Mouse (Mus musculus): ENCODE measurements around the gene Klhdc8a. TPM values are rescaled to one million over a fixed set of nuclear protein-coding genes. Genes with fewer than 3 reads are reported as not detected.

Gene Klhdc8a
- polyA plus RNA-seq, 1 experiment: 10.5 TPM

- 0 out of 2 replicates have a peak, but pooled peaks cover 2% of the 10 kb centered on the region for H3K4me1 ChIP-seq (ENCODE audit: control insufficient read depth, insufficient read depth, low read length)
- no peak overlapping the region for H3K4me3 ChIP-seq (ENCODE audit: insufficient read depth, low read length)
- H3K27ac ChIP-seq (ENCODE audit: insufficient read depth, low read length): no peak overlapping the region
- TF ChIP-seq CTCF (IDR thresholded peaks at IDR 0.05; ENCODE audit: borderline replicate concordance, insufficient read depth, low read length) (no peak), POLR2A (IDR thresholded peaks at IDR 0.05; ENCODE audit: low read depth, low read length) (no peak)
These were observed 28.4 kb downstream of the Klhdc8a start for GRCm38 (mm10) chr1:132326777-132327176.

- no peak for TF ChIP-seq POLR2A (IDR thresholded peaks at IDR 0.05; ENCODE audit: low read depth, low read length)
- no peak for TF ChIP-seq CTCF (IDR thresholded peaks at IDR 0.05; ENCODE audit: borderline replicate concordance, insufficient read depth, low read length)
- H3K27ac ChIP-seq (ENCODE audit: insufficient read depth, low read length): no peak overlapping the region
- no peaks in the 10 kb centered on the region for H3K4me1 ChIP-seq (ENCODE audit: control insufficient read depth, insufficient read depth, low read length)
- no peak overlapping the region for H3K4me3 ChIP-seq (ENCODE audit: insufficient read depth, low read length)
These were observed 29.1 kb downstream of the Klhdc8a start for GRCm38 (mm10) chr1:132327477-132327876.

GRCm38 (mm10) chr1:132328565-132328964 is 30.1 kb downstream of the Klhdc8a start:
- Histone ChIP-seq H3K27ac (ENCODE audit: insufficient read depth, low read length) (no peak overlapping the region), H3K4me3 (ENCODE audit: insufficient read depth, low read length) (no peak overlapping the region), H3K4me1 (ENCODE audit: control insufficient read depth, insufficient read depth, low read length) (0 out of 2 replicates have a peak, but pooled peaks cover 3% of the 10 kb centered on the region)
- TF ChIP-seq CTCF (IDR thresholded peaks at IDR 0.05; ENCODE audit: borderline replicate concordance, insufficient read depth, low read length): no peak
- TF ChIP-seq POLR2A (IDR thresholded peaks at IDR 0.05; ENCODE audit: low read depth, low read length): no peak

GRCm38 (mm10) chr1:132329656-132330055 is 31.2 kb downstream of the Klhdc8a start:
- Histone ChIP-seq H3K27ac (ENCODE audit: insufficient read depth, low read length) (no peak overlapping the region), H3K4me1 (ENCODE audit: control insufficient read depth, insufficient read depth, low read length) (peaks cover 5% of the 10 kb centered on the region; the same call in 1 of the 2 replicates), H3K4me3 (ENCODE audit: insufficient read depth, low read length) (no peak overlapping the region)
- TF ChIP-seq CTCF (IDR thresholded peaks at IDR 0.05; ENCODE audit: borderline replicate concordance, insufficient read depth, low read length) (no peak), POLR2A (IDR thresholded peaks at IDR 0.05; ENCODE audit: low read depth, low read length) (no peak)

GRCm38 (mm10) chr1:132330397-132330796 is 32.0 kb downstream of the Klhdc8a start:
- TF ChIP-seq CTCF (IDR thresholded peaks at IDR 0.05; ENCODE audit: borderline replicate concordance, insufficient read depth, low read length) (no peak), POLR2A (IDR thresholded peaks at IDR 0.05; ENCODE audit: low read depth, low read length) (no peak)
- Histone ChIP-seq H3K4me3 (ENCODE audit: insufficient read depth, low read length) (no peak overlapping the region), H3K4me1 (ENCODE audit: control insufficient read depth, insufficient read depth, low read length) (peaks cover 11% of the 10 kb centered on the region), H3K27ac (ENCODE audit: insufficient read depth, low read length) (no peak overlapping the region)

- Histone ChIP-seq H3K27ac (ENCODE audit: insufficient read depth, low read length) (no peak overlapping the region), H3K4me1 (ENCODE audit: control insufficient read depth, insufficient read depth, low read length) (peaks cover 19% of the 10 kb centered on the region), H3K4me3 (ENCODE audit: insufficient read depth, low read length) (no peak overlapping the region)
- TF ChIP-seq POLR2A (IDR thresholded peaks at IDR 0.05; ENCODE audit: low read depth, low read length): no peak
- TF ChIP-seq CTCF (IDR thresholded peaks at IDR 0.05; ENCODE audit: borderline replicate concordance, insufficient read depth, low read length): no peak
These were observed 32.9 kb downstream of the Klhdc8a start for GRCm38 (mm10) chr1:132331283-132331682.

- Histone ChIP-seq H3K4me1 (ENCODE audit: control insufficient read depth, insufficient read depth, low read length) (peaks cover 20% of the 10 kb centered on the region), H3K4me3 (ENCODE audit: insufficient read depth, low read length) (no peak overlapping the region), H3K27ac (ENCODE audit: insufficient read depth, low read length) (peak overlapping the region; percentile 77)
- TF ChIP-seq CTCF (IDR thresholded peaks at IDR 0.05; ENCODE audit: borderline replicate concordance, insufficient read depth, low read length) (no peak), POLR2A (IDR thresholded peaks at IDR 0.05; ENCODE audit: low read depth, low read length) (no peak)
These were observed 34.8 kb downstream of the Klhdc8a start for GRCm38 (mm10) chr1:132333201-132333600.

GRCm38 (mm10) chr1:132333675-132334141 is 35.3 kb downstream of the Klhdc8a start:
- Histone ChIP-seq H3K4me3 (ENCODE audit: insufficient read depth, low read length) (no peak overlapping the region), H3K27ac (ENCODE audit: insufficient read depth, low read length) (peak overlapping the region; percentile 91), H3K4me1 (ENCODE audit: control insufficient read depth, insufficient read depth, low read length) (peaks cover 22% of the 10 kb centered on the region)
- TF ChIP-seq POLR2A (IDR thresholded peaks at IDR 0.05; ENCODE audit: low read depth, low read length) (no peak), CTCF (IDR thresholded peaks at IDR 0.05; ENCODE audit: borderline replicate concordance, insufficient read depth, low read length) (no peak)

- peaks cover 22% of the 10 kb centered on the region for H3K4me1 ChIP-seq (ENCODE audit: control insufficient read depth, insufficient read depth, low read length)
- H3K4me3 ChIP-seq (ENCODE audit: insufficient read depth, low read length): no peak overlapping the region
- H3K27ac ChIP-seq (ENCODE audit: insufficient read depth, low read length): peak overlapping the region; percentile 91
- TF ChIP-seq CTCF (IDR thresholded peaks at IDR 0.05; ENCODE audit: borderline replicate concordance, insufficient read depth, low read length) (no peak), POLR2A (IDR thresholded peaks at IDR 0.05; ENCODE audit: low read depth, low read length) (no peak)
These were observed 35.9 kb downstream of the Klhdc8a start for GRCm38 (mm10) chr1:132334178-132334801.

GRCm38 (mm10) chr1:132335378-132335965 is 37.0 kb downstream of the Klhdc8a start:
- Histone ChIP-seq H3K4me3 (ENCODE audit: insufficient read depth, low read length) (no peak overlapping the region), H3K4me1 (ENCODE audit: control insufficient read depth, insufficient read depth, low read length) (peaks cover 22% of the 10 kb centered on the region), H3K27ac (ENCODE audit: insufficient read depth, low read length) (peak overlapping the region; percentile 91)
- TF ChIP-seq CTCF (IDR thresholded peaks at IDR 0.05; ENCODE audit: borderline replicate concordance, insufficient read depth, low read length) (no peak), POLR2A (IDR thresholded peaks at IDR 0.05; ENCODE audit: low read depth, low read length) (no peak)

All from embryonic fibroblast, embryonic 13.5 days (primary cell).